Mouse (Mus musculus) embryonic facial prominence, embryonic 12.5 days (tissue): ENCODE results near the gene Dnhd1. TPM values are rescaled to one million over a fixed set of nuclear protein-coding genes. Genes with fewer than 3 reads are reported as not detected.
"Not testable (repeated sequence)": the region's sequence is repeated elsewhere in the genome, so short reads cannot be mapped to it uniquely, and the experiment has no call there.

Experiments
- ATAC-seq: fragments of 200-750 bp; cut with Nextera tagmentation; 2 replicates; pipeline ENCODE4 v1.8.0; 2017; ENCODE audit not compliant: insufficient number of reproducible peaks, insufficient read depth, low FRiP score, low TSS enrichment
- H3K27ac ChIP-seq: fragments of 300-500 bp; sonication (generic); 2 replicates; pipeline ENCODE4 v1.5.1; 2016; ENCODE audit warnings: mild to moderate bottlenecking
- H3K27me3 ChIP-seq: fragments of 300-500 bp; sonication (generic); 2 replicates; pipeline ENCODE4 v1.6.1; 2016; ENCODE audit warnings: mild to moderate bottlenecking, moderate library complexity
- H3K36me3 ChIP-seq: fragments of 300-500 bp; sonication (generic); 2 replicates; pipeline ENCODE4 v1.6.1; 2016; ENCODE audit warnings: mild to moderate bottlenecking
- H3K4me1 ChIP-seq: fragments of 300-500 bp; sonication (generic); 2 replicates; pipeline ENCODE4 v1.6.1; 2016
- H3K4me2 ChIP-seq: fragments of 300-500 bp; sonication (generic); replicated peaks from 2 replicates; pipeline ENCODE4 v1.6.1; 2016; ENCODE audit warnings: mild to moderate bottlenecking, moderate library complexity
- H3K4me3 ChIP-seq: fragments of 300-500 bp; sonication (generic); 2 replicates; pipeline ENCODE4 v1.5.1; 2016; ENCODE audit warnings: mild to moderate bottlenecking
- H3K9ac ChIP-seq: fragments of 300-500 bp; sonication (generic); 2 replicates; pipeline ENCODE4 v1.6.1; 2016; ENCODE audit warnings: mild to moderate bottlenecking, moderate library complexity
- H3K9me3 ChIP-seq: fragments of 300-500 bp; sonication (generic); 2 replicates; pipeline ENCODE4 v1.6.1; 2016; ENCODE audit warnings: mild to moderate bottlenecking, moderate library complexity
- WGBS: fragments of 180-500 bp; shearing (Covaris S2); methylation state at CpG from one replicate; pipeline ENCODE4 v1.1.7; 2016; 5-methylcytosine and 5-hydroxymethylcytosine counted together
- polyA plus RNA-seq: library from polyadenylated mRNA; unstranded; fragments of >200 nt; fragmentation: Nextera tagmentation; extraction: Ambion mirVana; gene quantifications from 2 replicates; pipeline ENCODE4 v1.2.1, GENCODE M21; 2016

The Dnhd1 gene
- polyA plus RNA-seq, 1 experiment from 2014 or later: 1.0 TPM

- H3K4me2 ChIP-seq: no peak overlapping the region
- no peaks in the 10 kb centered on the region for H3K27me3 ChIP-seq
- 85% methylated on average over 6 of the region's 6 CpGs for WGBS
- H3K9me3 ChIP-seq: no peaks in the 10 kb centered on the region
- peaks cover 47% of the 10 kb centered on the region for H3K36me3 ChIP-seq
- no peak overlapping the region for H3K9ac ChIP-seq
- no peaks in the 10 kb centered on the region for H3K4me1 ChIP-seq
- no peak for ATAC-seq
- H3K4me3 ChIP-seq: no peak overlapping the region
- 0 out of 2 replicates have a peak overlapping the region, but pooled peaks have one; percentile 6 for H3K27ac ChIP-seq
Measured at GRCm38 (mm10) chr7:105728701-105729428, 78.2 kb downstream of the Dnhd1 start.

- H3K27me3 ChIP-seq: no peaks in the 10 kb centered on the region
- no peaks in the 10 kb centered on the region for H3K9me3 ChIP-seq
- no peak overlapping the region for H3K27ac ChIP-seq
- H3K4me1 ChIP-seq: peaks cover 20% of the 10 kb centered on the region
- no peak overlapping the region for H3K9ac ChIP-seq
- ATAC-seq: no peak
- H3K4me2 ChIP-seq: no peak overlapping the region
- peaks cover 54% of the 10 kb centered on the region for H3K36me3 ChIP-seq
- 95% methylated on average over 11 of the region's 11 CpGs for WGBS
- no peak overlapping the region for H3K4me3 ChIP-seq
Measured at GRCm38 (mm10) chr7:105733836-105734235, 83.2 kb downstream of the Dnhd1 start.

- Histone ChIP-seq H3K27ac (no peak overlapping the region), H3K4me1 (peaks cover 24% of the 10 kb centered on the region), H3K9me3 (no peaks in the 10 kb centered on the region), H3K9ac (0 out of 2 replicates have a peak overlapping the region, but pooled peaks have one; percentile 17), H3K27me3 (no peaks in the 10 kb centered on the region), H3K36me3 (peaks cover 46% of the 10 kb centered on the region), H3K4me3 (no peak overlapping the region), H3K4me2 (peak overlapping the region; percentile 70)
- 88% methylated on average over 8 of the region's 8 CpGs for WGBS
- ATAC-seq: no peak
Measured at GRCm38 (mm10) chr7:105734826-105735225, 84.2 kb downstream of the Dnhd1 start.

GRCm38 (mm10) chr7:105735464-105735863, 84.8 kb downstream of the Dnhd1 start:
- H3K27ac ChIP-seq: 0 out of 2 replicates have a peak overlapping the region, but pooled peaks have one; percentile 86
- ATAC-seq: not testable (repeated sequence)

GRCm38 (mm10) chr7:105736264-105736901, 85.8 kb downstream of the Dnhd1 start, which contains the start of gene Ilk:
Gene Ilk, plus strand, starts transcription at chr7:105736592.
- under 1% methylated on average over 39 of the region's 62 CpGs for WGBS
- peak; percentile 96 for ATAC-seq
- Histone ChIP-seq H3K4me2 (peak within 1 kb of the TSS; percentile 70), H3K36me3 (peaks cover 47% of the 10 kb centered on the region), H3K4me3 (peak within 1 kb of the TSS; percentile 66), H3K9ac (peak within 1 kb of the TSS; percentile 91), H3K4me1 (peaks cover 24% of the 10 kb centered on the region), H3K27me3 (no peaks in the 10 kb centered on the region), H3K27ac (peak within 1 kb of the TSS; percentile 86), H3K9me3 (no peaks in the 10 kb centered on the region)

More at GRCm38 (mm10) chr7:105735464-105735863, 84.8 kb downstream of the Dnhd1 start:
- Histone ChIP-seq H3K4me3 (peak overlapping the region; percentile 66), H3K4me2 (peak overlapping the region; percentile 70), H3K36me3 (peaks cover 47% of the 10 kb centered on the region), H3K9ac (peak overlapping the region; percentile 91), H3K4me1 (peaks cover 24% of the 10 kb centered on the region)
- not testable (repeated sequence) for H3K9me3 ChIP-seq, H3K27me3 ChIP-seq
- 38% methylated on average over 4 of the region's 4 CpGs for WGBS

- Histone ChIP-seq H3K9me3 (no peaks in the 10 kb centered on the region), H3K4me3 (peak within 1 kb of the TSS; percentile 66), H3K4me1 (peaks cover 24% of the 10 kb centered on the region), H3K4me2 (peak within 1 kb of the TSS; percentile 70), H3K9ac (peak within 1 kb of the TSS; percentile 91), H3K27ac (peak within 1 kb of the TSS; percentile 86), H3K27me3 (no peaks in the 10 kb centered on the region), H3K36me3 (peaks cover 47% of the 10 kb centered on the region)
- peak; percentile 9; the same call in 1 of the 2 replicates for ATAC-seq
- under 1% methylated on average over 30 of the region's 30 CpGs for WGBS
Measured at GRCm38 (mm10) chr7:105736911-105737521, 86.4 kb downstream of the Dnhd1 start, which contains the start of gene Rrp8. Gene Rrp8, minus strand, starts transcription at chr7:105737385.

GRCm38 (mm10) chr7:105737648-105738047, 87.0 kb downstream of the Dnhd1 start:
- Histone ChIP-seq H3K9ac (peak overlapping the region; percentile 91; the same call in 1 of the 2 replicates), H3K4me1 (peaks cover 24% of the 10 kb centered on the region), H3K36me3 (peaks cover 47% of the 10 kb centered on the region), H3K4me2 (peak overlapping the region; percentile 70), H3K4me3 (peak overlapping the region; percentile 66), H3K27me3 (no peaks in the 10 kb centered on the region), H3K27ac (no peak overlapping the region), H3K9me3 (no peaks in the 10 kb centered on the region)
- ATAC-seq: no peak
- WGBS: 37% methylated on average over 3 of the region's 3 CpGs

GRCm38 (mm10) chr7:105738286-105738685, 87.7 kb downstream of the Dnhd1 start:
- H3K36me3 ChIP-seq: peaks cover 45% of the 10 kb centered on the region
- WGBS: 69% methylated on average over 2 of the region's 2 CpGs
- no peaks in the 10 kb centered on the region for H3K27me3 ChIP-seq
- peak overlapping the region; percentile 70 for H3K4me2 ChIP-seq
- ATAC-seq: no peak
- H3K9me3 ChIP-seq: no peaks in the 10 kb centered on the region
- H3K9ac ChIP-seq: no peak overlapping the region
- no peak overlapping the region for H3K27ac ChIP-seq
- peaks cover 29% of the 10 kb centered on the region for H3K4me1 ChIP-seq
- H3K4me3 ChIP-seq: no peak overlapping the region

GRCm38 (mm10) chr7:105738948-105739347, 88.3 kb downstream of the Dnhd1 start:
- Histone ChIP-seq H3K4me3 (no peak overlapping the region), H3K9me3 (no peaks in the 10 kb centered on the region), H3K27ac (peak overlapping the region; percentile 80), H3K9ac (no peak overlapping the region), H3K4me1 (peaks cover 32% of the 10 kb centered on the region), H3K27me3 (no peaks in the 10 kb centered on the region), H3K4me2 (peak overlapping the region; percentile 70), H3K36me3 (peaks cover 39% of the 10 kb centered on the region)
- 11% methylated on average over 3 of the region's 3 CpGs for WGBS
- ATAC-seq: 0 out of 2 replicates have a peak, but pooled peaks have one; percentile 48

GRCm38 (mm10) chr7:105740089-105740795, 89.6 kb downstream of the Dnhd1 start:
- Histone ChIP-seq H3K9ac (no peak overlapping the region), H3K27me3 (no peaks in the 10 kb centered on the region), H3K9me3 (no peaks in the 10 kb centered on the region), H3K36me3 (peaks cover 32% of the 10 kb centered on the region), H3K4me3 (no peak overlapping the region), H3K27ac (no peak overlapping the region), H3K4me1 (peaks cover 26% of the 10 kb centered on the region), H3K4me2 (no peak overlapping the region)
- ATAC-seq: no peak
- WGBS: 91% methylated on average over 13 of the region's 13 CpGs

GRCm38 (mm10) chr7:105740851-105741250, 90.2 kb downstream of the Dnhd1 start:
- H3K9me3 ChIP-seq: no peaks in the 10 kb centered on the region
- H3K9ac ChIP-seq: no peak overlapping the region
- 80% methylated on average over 6 of the region's 6 CpGs for WGBS
- H3K36me3 ChIP-seq: peaks cover 32% of the 10 kb centered on the region
- H3K4me3 ChIP-seq: no peak overlapping the region
- no peak for ATAC-seq
- H3K27ac ChIP-seq: no peak overlapping the region
- H3K4me1 ChIP-seq: peaks cover 26% of the 10 kb centered on the region
- H3K27me3 ChIP-seq: no peaks in the 10 kb centered on the region
- no peak overlapping the region for H3K4me2 ChIP-seq
